Mouse (Mus musculus): ENCODE data around the gene Snx29. TPM values are rescaled to one million over a fixed set of nuclear protein-coding genes. Genes with fewer than 3 reads are reported as not detected.

Snx29 gene
- polyA plus RNA-seq, 1 experiment from 2014 or later: 6.9 TPM

DNA sequence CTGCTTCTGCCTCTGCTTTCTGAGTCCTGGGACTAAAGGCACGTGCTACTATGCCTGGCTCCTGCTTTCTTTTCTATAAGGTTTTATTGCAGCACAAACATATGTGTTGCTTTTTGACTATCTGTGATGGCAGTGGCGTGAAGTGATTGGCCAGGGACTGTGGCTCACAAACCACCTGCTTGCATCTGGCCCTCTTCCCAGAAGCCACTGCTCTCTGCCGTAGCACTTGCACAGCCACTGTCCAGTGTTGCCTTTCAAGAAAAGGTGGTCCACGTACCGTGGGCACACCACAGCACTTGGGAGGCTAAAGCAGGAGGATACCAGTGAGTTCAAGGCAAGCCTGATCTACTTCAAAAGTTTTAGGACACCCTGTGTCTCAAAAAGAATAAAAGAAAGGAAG is 154.9 kb downstream of the Snx29 start:
- ATAC-seq (replicated peaks; ENCODE audit: low FRiP score, low read depth): no peak
- H3K4me2 ChIP-seq (ENCODE audit: low read length): no peak overlapping the region
- 73% methylated on average over 5 of the region's 5 CpGs for WGBS
- no peaks in the 10 kb centered on the region; the same call in 1 of the 2 replicates for H3K4me1 ChIP-seq (replicated peaks; ENCODE audit: insufficient read depth, low read length)
- H3K36me3 ChIP-seq (ENCODE audit: insufficient read depth, low read length): 0 out of 2 replicates have a peak, but pooled peaks cover 3% of the 10 kb centered on the region
- no peak overlapping the region for H3K9ac ChIP-seq (ENCODE audit: low read depth, low read length)
- H3K4me3 ChIP-seq (replicated peaks; ENCODE audit: low read depth, low read length): no peak overlapping the region
- no peaks in the 10 kb centered on the region for H3K9me3 ChIP-seq (replicated peaks; ENCODE audit: low read length)
- no peaks in the 10 kb centered on the region for H3K27me3 ChIP-seq (ENCODE audit: insufficient read depth, low read length)
- H3K27ac ChIP-seq: no peak overlapping the region
- no peak for DNase-seq (ENCODE audit: low spot score)
- TF ChIP-seq CTCF (IDR thresholded peaks at IDR 0.05; ENCODE audit: low read depth): no peak

DNA sequence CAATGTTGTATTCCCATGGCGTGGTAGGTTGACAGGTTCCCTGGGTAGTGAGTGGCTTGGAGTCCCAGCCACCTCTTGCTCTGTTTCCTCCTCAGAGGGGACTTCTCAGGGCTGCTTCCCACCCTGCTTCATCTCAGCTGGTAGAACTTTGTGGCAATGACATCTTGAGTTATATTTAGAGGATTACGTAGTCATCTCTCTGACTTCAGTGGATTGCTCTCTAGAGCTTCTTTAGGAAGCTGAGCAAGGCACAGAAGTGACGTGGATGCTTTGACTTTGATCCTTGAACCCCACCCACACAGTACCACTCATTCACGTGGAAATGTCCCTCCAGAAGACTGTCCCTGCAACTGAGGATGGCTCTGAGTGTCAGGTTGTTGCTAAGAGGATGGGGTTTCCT is 156.9 kb downstream of the Snx29 start:
- no peak for TF ChIP-seq CTCF (IDR thresholded peaks at IDR 0.05; ENCODE audit: low read depth)
- no peak for ATAC-seq (replicated peaks; ENCODE audit: low FRiP score, low read depth)
- Histone ChIP-seq H3K4me3 (replicated peaks; ENCODE audit: low read depth, low read length) (no peak overlapping the region), H3K4me1 (replicated peaks; ENCODE audit: insufficient read depth, low read length) (no peaks in the 10 kb centered on the region; the same call in 1 of the 2 replicates), H3K4me2 (ENCODE audit: low read length) (no peak overlapping the region), H3K27me3 (ENCODE audit: insufficient read depth, low read length) (no peaks in the 10 kb centered on the region), H3K27ac (no peak overlapping the region), H3K36me3 (ENCODE audit: insufficient read depth, low read length) (0 out of 2 replicates have a peak, but pooled peaks cover 3% of the 10 kb centered on the region), H3K9ac (ENCODE audit: low read depth, low read length) (no peak overlapping the region), H3K9me3 (replicated peaks; ENCODE audit: low read length) (no peaks in the 10 kb centered on the region)
- no peak for DNase-seq (ENCODE audit: low spot score)
- 69% methylated on average over 4 of the region's 4 CpGs for WGBS

DNA sequence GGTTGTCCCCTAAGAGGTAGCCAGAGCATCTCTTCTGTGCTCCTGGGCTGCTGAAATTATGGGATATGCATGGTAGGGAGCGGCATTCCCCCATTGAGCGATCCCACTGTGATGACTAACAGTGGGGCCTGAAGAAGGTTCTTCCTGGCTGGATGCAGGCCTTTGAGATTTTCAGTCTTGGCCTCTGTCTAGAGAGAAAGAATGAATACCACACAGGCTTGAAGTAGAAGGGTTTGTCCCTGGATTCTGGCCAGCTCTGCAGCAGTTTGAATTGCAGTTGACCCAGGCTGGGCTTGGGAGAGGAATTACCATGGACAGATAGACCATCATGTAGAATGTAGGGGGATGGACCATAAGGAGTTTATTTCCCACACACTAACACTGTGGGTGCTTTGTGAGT is 159.5 kb downstream of the Snx29 start:
- no peak for DNase-seq (ENCODE audit: low spot score)
- no peaks in the 10 kb centered on the region for H3K36me3 ChIP-seq (ENCODE audit: insufficient read depth, low read length)

DNA sequence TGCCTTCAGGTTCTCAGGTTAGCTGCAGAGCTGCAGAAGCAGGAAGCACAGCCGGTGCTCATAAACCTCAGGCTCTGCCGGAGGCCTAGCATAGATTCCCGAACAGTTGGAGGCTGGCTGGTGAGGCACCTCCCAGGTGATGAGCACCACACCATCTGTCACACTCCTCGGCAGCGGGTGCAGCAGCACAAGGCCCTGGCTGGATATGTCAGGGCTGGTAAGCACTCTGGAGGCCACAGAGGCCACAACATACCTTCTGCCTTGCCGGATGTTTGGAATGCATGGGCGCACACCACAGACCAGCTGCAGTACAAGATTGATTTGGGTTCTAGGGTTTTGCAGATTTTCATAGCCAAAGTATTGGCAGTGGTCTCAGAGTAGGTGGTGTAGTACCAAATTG is 172.2 kb downstream of the Snx29 start:
- ATAC-seq (replicated peaks; ENCODE audit: low FRiP score, low read depth): no peak
- Histone ChIP-seq H3K4me3 (replicated peaks; ENCODE audit: low read depth, low read length) (no peak overlapping the region), H3K9ac (ENCODE audit: low read depth, low read length) (no peak overlapping the region), H3K4me1 (replicated peaks; ENCODE audit: insufficient read depth, low read length) (no peaks in the 10 kb centered on the region; the same call in 1 of the 2 replicates), H3K4me2 (ENCODE audit: low read length) (no peak overlapping the region), H3K9me3 (replicated peaks; ENCODE audit: low read length) (no peaks in the 10 kb centered on the region), H3K27ac (no peak overlapping the region), H3K27me3 (ENCODE audit: insufficient read depth, low read length) (no peaks in the 10 kb centered on the region), H3K36me3 (ENCODE audit: insufficient read depth, low read length) (no peaks in the 10 kb centered on the region)
- TF ChIP-seq CTCF (IDR thresholded peaks at IDR 0.05; ENCODE audit: low read depth): no peak
- no peak for DNase-seq (ENCODE audit: low spot score)
- WGBS: 34% methylated on average over 7 of the region's 7 CpGs

More for the DNA sequence above, 159.5 kb downstream of the Snx29 start:
- H3K4me2 ChIP-seq (ENCODE audit: low read length): no peak overlapping the region
- H3K27ac ChIP-seq: no peak overlapping the region
- WGBS: 87% methylated on average over 2 of the region's 2 CpGs
- no peaks in the 10 kb centered on the region for H3K4me1 ChIP-seq (replicated peaks; ENCODE audit: insufficient read depth, low read length)
- no peak for TF ChIP-seq CTCF (IDR thresholded peaks at IDR 0.05; ENCODE audit: low read depth)
- no peak for ATAC-seq (replicated peaks; ENCODE audit: low FRiP score, low read depth)
- no peaks in the 10 kb centered on the region for H3K27me3 ChIP-seq (ENCODE audit: insufficient read depth, low read length)
- H3K9ac ChIP-seq (ENCODE audit: low read depth, low read length): no peak overlapping the region
- no peak overlapping the region for H3K4me3 ChIP-seq (replicated peaks; ENCODE audit: low read depth, low read length)
- H3K9me3 ChIP-seq (replicated peaks; ENCODE audit: low read length): no peaks in the 10 kb centered on the region

DNA sequence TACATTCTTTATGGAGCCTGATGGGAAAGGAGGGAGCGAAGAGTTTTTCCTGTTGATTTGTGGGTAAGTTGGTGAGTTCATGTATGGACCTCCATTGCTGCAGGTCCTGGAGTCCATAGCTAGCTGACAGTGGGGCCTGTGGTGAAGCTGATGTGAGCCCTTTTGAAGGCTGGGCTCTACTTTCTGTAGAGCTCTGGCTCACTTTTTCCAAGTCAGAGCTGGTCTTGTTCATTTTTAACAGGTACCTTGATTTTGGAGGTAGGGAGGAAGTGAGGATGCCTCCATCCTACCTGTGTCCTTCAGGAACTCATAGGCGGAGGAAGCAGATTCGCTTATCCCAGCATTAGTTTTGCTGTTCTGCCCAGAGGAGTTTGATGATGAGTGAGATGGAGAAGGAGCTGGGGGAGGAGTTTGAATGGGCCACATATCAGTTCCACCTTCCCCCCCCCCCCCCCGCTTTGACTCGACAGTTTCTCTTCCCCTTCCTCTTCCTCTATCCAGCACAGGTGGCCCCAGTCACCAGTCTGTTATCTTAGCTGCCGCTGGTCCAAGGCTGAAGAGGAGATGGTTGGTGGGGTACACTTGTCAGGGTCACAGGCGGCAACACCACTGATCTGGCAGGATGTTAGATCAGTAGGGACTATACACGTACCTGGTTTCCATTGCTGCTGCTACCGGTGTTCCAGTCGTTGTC is 173.4 kb downstream of the Snx29 start:
- WGBS: 78% methylated on average over 9 of the region's 10 CpGs
- no peak for TF ChIP-seq CTCF (IDR thresholded peaks at IDR 0.05; ENCODE audit: low read depth)
- ATAC-seq (replicated peaks; ENCODE audit: low FRiP score, low read depth): no peak

DNA sequence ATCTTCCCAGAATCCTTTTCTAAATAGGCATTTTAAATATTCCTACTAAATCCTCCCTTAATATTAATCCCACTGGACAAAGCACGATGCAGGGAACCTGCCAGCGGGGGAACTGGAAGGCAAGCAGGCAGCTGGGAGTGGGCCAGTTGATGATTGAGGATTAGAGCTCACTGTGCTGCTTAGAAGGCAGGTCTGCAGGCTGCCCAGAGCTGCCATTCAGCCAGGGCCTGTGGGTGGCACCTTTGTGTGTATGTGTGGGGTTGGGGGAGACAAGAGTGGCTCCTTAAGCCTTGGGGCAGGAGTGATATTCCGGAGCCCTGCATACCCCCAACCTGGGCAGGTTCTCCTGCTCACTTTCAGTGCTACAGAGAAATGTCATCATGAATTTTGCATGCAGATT is 174.0 kb downstream of the Snx29 start:
- Histone ChIP-seq H3K9me3 (replicated peaks; ENCODE audit: low read length) (no peaks in the 10 kb centered on the region), H3K9ac (ENCODE audit: low read depth, low read length) (no peak overlapping the region), H3K4me1 (replicated peaks; ENCODE audit: insufficient read depth, low read length) (peaks cover 6% of the 10 kb centered on the region; the same call in 1 of the 2 replicates), H3K27me3 (ENCODE audit: insufficient read depth, low read length) (no peaks in the 10 kb centered on the region), H3K4me3 (replicated peaks; ENCODE audit: low read depth, low read length) (no peak overlapping the region), H3K27ac (no peak overlapping the region), H3K4me2 (ENCODE audit: low read length) (no peak overlapping the region), H3K36me3 (ENCODE audit: insufficient read depth, low read length) (no peaks in the 10 kb centered on the region)
- ATAC-seq (replicated peaks; ENCODE audit: low FRiP score, low read depth) (no peak), DNase-seq (ENCODE audit: low spot score) (no peak)
- 91% methylated on average over 3 of the region's 3 CpGs for WGBS
- TF ChIP-seq CTCF (IDR thresholded peaks at IDR 0.05; ENCODE audit: low read depth): no peak

More for the DNA sequence above, 173.4 kb downstream of the Snx29 start:
- Histone ChIP-seq H3K36me3 (ENCODE audit: insufficient read depth, low read length) (no peaks in the 10 kb centered on the region), H3K27ac (no peak overlapping the region), H3K4me3 (replicated peaks; ENCODE audit: low read depth, low read length) (no peak overlapping the region), H3K9ac (ENCODE audit: low read depth, low read length) (no peak overlapping the region), H3K4me1 (replicated peaks; ENCODE audit: insufficient read depth, low read length) (no peaks in the 10 kb centered on the region; the same call in 1 of the 2 replicates), H3K4me2 (ENCODE audit: low read length) (no peak overlapping the region), H3K9me3 (replicated peaks; ENCODE audit: low read length) (no peaks in the 10 kb centered on the region), H3K27me3 (ENCODE audit: insufficient read depth, low read length) (no peaks in the 10 kb centered on the region)
- DNase-seq (ENCODE audit: low spot score): no peak

All from kidney, postnatal 0 days (tissue).